Mouse (Mus musculus) subcutaneous adipose tissue, adult 2 months (tissue): ENCODE measurements around the gene Caml. TPM values are rescaled to one million over a fixed set of nuclear protein-coding genes. Genes with fewer than 3 reads are reported as not detected.

ENCODE experiments used
- polyA plus RNA-seq: library from polyadenylated mRNA; depleted of rRNA; stranded (reverse); fragments of >200 nt; gene quantifications from 2 replicates; pipeline ENCODE4 v1.2.3, GENCODE M21; 2012; ENCODE audit warnings: low replicate concordance; rRNA removed

The Caml gene
- polyA plus RNA-seq: 22.9 and 34.9 TPM in 2 replicates

DNA sequence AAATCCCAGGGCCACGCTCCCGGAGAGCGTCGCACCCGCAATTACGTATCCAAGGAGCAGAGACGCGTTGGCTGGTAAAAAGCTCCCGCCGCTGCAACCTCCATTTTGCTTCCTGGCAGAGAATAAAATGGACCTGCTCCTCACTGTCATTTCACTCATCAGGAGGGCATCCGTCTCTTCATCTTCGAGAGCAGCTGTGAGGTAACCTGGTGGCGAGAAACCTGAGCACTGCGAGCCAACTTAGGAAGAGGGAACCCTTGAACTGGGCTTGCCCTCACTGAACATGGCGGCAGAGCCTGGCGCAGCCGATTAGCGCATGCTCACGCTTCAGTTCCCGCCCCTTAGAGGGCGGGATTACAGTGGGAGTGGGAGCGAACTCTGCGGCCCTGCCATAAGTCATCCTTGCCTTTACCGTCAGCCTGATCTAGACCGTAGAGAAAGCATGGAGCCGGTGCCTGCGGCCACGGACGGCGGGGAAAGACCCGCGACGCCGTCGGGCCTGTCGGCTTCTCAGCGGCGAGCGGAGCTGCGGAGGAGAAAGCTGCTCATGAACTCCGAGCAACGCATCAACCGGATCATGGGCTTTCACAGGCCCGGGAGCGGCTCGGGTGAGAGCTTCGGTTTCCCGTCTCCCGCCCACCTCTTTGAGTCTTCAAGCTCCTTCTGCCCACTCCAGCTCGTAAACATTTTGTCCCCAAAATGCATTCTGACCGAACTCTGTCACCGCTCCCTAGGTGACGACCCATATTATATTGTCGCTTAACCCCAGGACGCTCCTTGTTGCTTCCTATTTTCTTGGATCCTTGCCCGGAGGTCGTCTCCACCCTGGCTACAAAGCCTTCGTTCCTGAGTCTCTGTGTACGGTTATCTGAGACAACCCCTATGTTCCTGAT is at the start of gene Caml:
Caml (plus strand) TSS at position 357 of the 893 bp plus-strand sequence.

DNA sequence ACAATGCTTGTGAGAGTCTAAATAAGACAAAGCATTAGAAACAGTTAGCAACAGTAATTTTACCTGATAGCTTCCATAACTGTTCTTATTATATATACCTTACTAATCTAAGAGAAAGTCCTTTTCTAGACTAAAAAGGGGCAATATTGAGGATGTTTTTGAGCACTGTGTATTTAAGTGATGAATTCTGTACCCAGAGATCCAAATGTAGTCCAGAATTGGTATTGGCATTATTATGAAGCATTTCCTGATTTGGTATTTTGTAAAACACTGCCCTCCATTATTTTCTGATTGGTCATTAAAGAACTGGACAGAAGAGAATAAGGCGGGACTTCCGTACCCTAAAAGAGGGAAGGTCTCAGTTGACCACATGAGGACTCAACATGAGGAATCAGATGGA is 49.4 kb upstream of the Caml start, which contains the start of gene Tmed9:
Tmed9 (plus strand) TSS at position 301 of the 400 bp plus-strand sequence.

GRCm38 (mm10) chr13:55599566-55600540 is 23.0 kb upstream of the Caml start, which contains the start of gene B4galt7:
B4galt7 (plus strand) TSS chr13:55599896.

DNA sequence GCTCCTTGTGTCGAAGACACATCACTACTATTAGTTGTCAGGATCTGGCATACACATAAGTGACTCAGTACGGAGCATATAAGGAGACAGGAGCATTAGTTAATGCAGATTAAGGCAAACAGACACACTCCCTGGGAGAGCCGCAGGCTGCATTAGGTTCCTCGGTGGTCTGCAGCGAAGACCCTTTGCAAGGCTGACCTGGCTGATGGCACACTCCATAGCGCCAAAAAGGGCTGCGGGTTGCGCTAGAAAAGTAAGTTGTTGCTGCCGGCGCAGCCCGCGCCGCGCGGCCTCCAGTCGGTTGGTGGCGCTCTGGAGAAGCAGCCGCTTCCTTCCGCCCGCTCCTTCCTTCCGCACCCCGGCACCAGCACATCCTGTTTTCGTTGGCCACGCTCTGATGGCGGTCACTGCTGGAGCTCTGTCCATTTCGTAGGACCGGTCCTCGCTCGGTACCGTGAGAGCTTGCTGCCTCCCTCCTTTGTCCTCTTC is 11.9 kb downstream of the Caml start, which contains the start of gene Ddx46:
Ddx46 (plus strand) TSS at position 389 of the 489 bp plus-strand sequence.

Other genes with a start within 250 kb of the Caml start
- gene Slc34a1, start 224.8 kb upstream of the Caml start, polyA plus RNA-seq: 0.05 TPM in 1 of 2 replicates, not detected in the other
- gene Pfn3, start 207.8 kb upstream of the Caml start, polyA plus RNA-seq: not detected in 2 replicates
- 0.09 and 0.21 TPM in 2 replicates for gene F12, start 196.2 kb upstream of the Caml start, polyA plus RNA-seq
- 63.0 and 79.9 TPM in 2 replicates for gene Grk6, start 177.9 kb upstream of the Caml start, polyA plus RNA-seq
- gene Prr7, start 158.7 kb upstream of the Caml start, polyA plus RNA-seq: 3.6 and 11.9 TPM in 2 replicates
- gene Dbn1, start 134.9 kb upstream of the Caml start, polyA plus RNA-seq: 49.7 and 91.1 TPM in 2 replicates
- gene Pdlim7, start 109.3 kb upstream of the Caml start, polyA plus RNA-seq: 80.1 and 240 TPM in 2 replicates
- 7.0 and 15.3 TPM in 2 replicates for gene Dok3, start 93.7 kb upstream of the Caml start, polyA plus RNA-seq
- 44.3 and 75.9 TPM in 2 replicates for gene Ddx41, start 86.3 kb upstream of the Caml start, polyA plus RNA-seq
- 97.0 and 98.0 TPM in 2 replicates for gene Fam193b, start 51.9 kb upstream of the Caml start, polyA plus RNA-seq
- gene Tmed9, start 49.3 kb upstream of the Caml start, polyA plus RNA-seq: 92.6 and 134 TPM in 2 replicates
- 27.5 and 28.9 TPM in 2 replicates for gene B4galt7, start 23.1 kb upstream of the Caml start, polyA plus RNA-seq
- gene Ddx46, start 12.0 kb downstream of the Caml start, polyA plus RNA-seq: 9.8 and 17.6 TPM in 2 replicates
- gene B230219D22Rik, start 70.1 kb downstream of the Caml start, polyA plus RNA-seq: 26.4 and 44.2 TPM in 2 replicates
- gene Txndc15, start 91.6 kb downstream of the Caml start, polyA plus RNA-seq: 54.7 and 71.2 TPM in 2 replicates
- gene Pcbd2, start 104.4 kb downstream of the Caml start, polyA plus RNA-seq: 39.0 and 43.7 TPM in 2 replicates
- 0.14 TPM in 1 of 2 replicates, not detected in the other for gene Catsper3, start 161.6 kb downstream of the Caml start, polyA plus RNA-seq
- gene Pitx1, start 213.2 kb downstream of the Caml start, polyA plus RNA-seq: 0.37 and 1.7 TPM in 2 replicates